Mouse (Mus musculus) left cerebral cortex, postnatal 25 days (tissue): ENCODE data around the gene Tlcd1. TPM values are rescaled to one million over a fixed set of nuclear protein-coding genes. Genes with fewer than 3 reads are reported as not detected.

ENCODE experiments used
- DNase-seq, 2 experiments: peaks; one replicate each; pipeline ENCODE4 v3.0.0; 2022; ENCODE audit warnings: low spot score in 2 of 2, mixed read lengths in 1 of 2
- intact Hi-C: fragments of 180-260 bp; cut with DNase I; formaldehyde crosslinking; loops from one replicate; pipeline ENCODE4 v1.15.1; 2025
- total RNA-seq, 2 experiments: library from RNA; stranded (reverse); gene quantifications; 2 replicates each; pipeline ENCODE4 v1.2.3; 2021

The Tlcd1 gene
- total RNA-seq, 2 experiments from 2014 or later, result 29.2 to 30.1 TPM

GRCm38 (mm10) chr11:78189234-78190040 lies 12.9 kb downstream of the Tlcd1 start:
- DNase-seq, result peak; percentile 71 to 83
- intact Hi-C loops, result loop anchor here (2.0 to 5.0 kb wide), 2 partner anchors 25 to 53 kb away; no protein-coding TSS in a partner anchor

GRCm38 (mm10) chr11:78190041-78190440 lies 13.5 kb downstream of the Tlcd1 start:
- no peak for DNase-seq
- intact Hi-C loops, result no loop called here

- no peak for DNase-seq
- intact Hi-C loops, result no loop called here
Observed at GRCm38 (mm10) chr11:78193113-78193512, 16.6 kb downstream of the Tlcd1 start, which contains the start of gene Proca1. Proca1 (plus strand) TSS chr11:78193392.

- intact Hi-C loops, result no loop called here
- no peak for DNase-seq
Observed at GRCm38 (mm10) chr11:78194411-78195100, 18.0 kb downstream of the Tlcd1 start.

GRCm38 (mm10) chr11:78195101-78195863 lies 18.8 kb downstream of the Tlcd1 start:
- intact Hi-C loops, result no loop called here
- DNase-seq, result no peak

- no peak for DNase-seq
- intact Hi-C loops, result no loop called here
Observed at GRCm38 (mm10) chr11:78202372-78202771, 25.9 kb downstream of the Tlcd1 start.

- intact Hi-C loops, result no loop called here
- no peak for DNase-seq
Observed at GRCm38 (mm10) chr11:78204287-78204686, 27.8 kb downstream of the Tlcd1 start.

GRCm38 (mm10) chr11:78205361-78206206 lies 29.1 kb downstream of the Tlcd1 start:
- intact Hi-C loops, result no loop called here
- no peak for DNase-seq

- intact Hi-C loops, result no loop called here
- no peak for DNase-seq
Observed at GRCm38 (mm10) chr11:78207190-78207589, 30.7 kb downstream of the Tlcd1 start.

GRCm38 (mm10) chr11:78209886-78210285 lies 33.4 kb downstream of the Tlcd1 start:
- intact Hi-C loops, result no loop called here
- no peak for DNase-seq

GRCm38 (mm10) chr11:78210615-78211014 lies 34.1 kb downstream of the Tlcd1 start:
- DNase-seq, result no peak
- intact Hi-C loops, result no loop called here

- intact Hi-C loops, result no loop called here
- DNase-seq, result no peak
Observed at GRCm38 (mm10) chr11:78211513-78211912, 35.0 kb downstream of the Tlcd1 start.

- no peak for DNase-seq
- intact Hi-C loops, result no loop called here
Observed at GRCm38 (mm10) chr11:78213086-78213817, 36.7 kb downstream of the Tlcd1 start.

- intact Hi-C loops, result loop anchor here (2.0 kb wide), 1 partner anchor 27 kb away; the partner anchor contains the start of gene Rab34
- DNase-seq, result peak in 1 of 2 experiments; percentile 43
Observed at GRCm38 (mm10) chr11:78215709-78216317, 39.3 kb downstream of the Tlcd1 start.

- intact Hi-C loops, result loop anchor here (5.0 kb wide), 1 partner anchor 54 kb away; no protein-coding TSS in a partner anchor
- no peak for DNase-seq
Observed at GRCm38 (mm10) chr11:78223586-78223985, 47.1 kb downstream of the Tlcd1 start.
